Comparison of ENCODE assay signal across 17 mouse cellular contexts in the genomic region with DNA sequence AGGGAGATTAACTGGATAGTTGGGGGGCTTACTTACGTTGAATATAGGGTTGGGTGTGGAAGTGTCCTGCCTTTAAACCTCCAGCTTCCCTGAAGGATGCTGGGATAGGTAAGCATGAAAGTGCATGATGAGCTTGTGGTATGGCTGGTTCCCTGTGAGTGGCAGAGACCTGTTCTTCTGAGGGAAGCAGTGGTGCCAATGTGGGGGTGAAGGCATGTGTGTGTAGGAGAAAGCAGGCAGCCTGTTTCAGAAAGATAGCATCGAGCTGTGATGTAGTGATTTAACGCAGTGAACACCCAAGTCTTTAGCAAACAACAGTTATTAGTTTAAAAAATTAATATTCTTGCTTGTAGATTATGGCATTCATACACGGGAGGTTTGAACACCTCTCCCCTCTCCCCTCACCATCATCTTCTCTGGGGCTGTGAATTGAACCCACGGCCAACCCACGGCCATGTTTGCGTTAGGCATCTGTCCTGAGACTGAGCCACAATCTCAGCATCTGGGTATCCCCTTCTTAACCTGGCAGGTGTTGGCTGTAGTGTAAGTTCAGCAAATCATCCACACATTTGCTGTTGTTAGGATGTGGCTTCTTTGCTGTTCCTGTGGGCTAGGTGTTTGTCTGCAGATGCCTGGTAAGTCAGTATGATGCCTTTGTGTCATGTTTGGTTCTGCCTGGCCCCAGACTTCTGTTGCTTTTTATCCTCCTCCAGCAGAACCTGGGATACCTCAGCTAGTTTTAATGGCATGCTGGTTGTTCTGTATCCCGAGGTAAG. TPM values are rescaled to one million over a fixed set of nuclear protein-coding genes. Genes with fewer than 3 reads are reported as not detected.
DNase-seq lines count a peak whose midpoint lies in the region; ATAC-seq lines count a peak whose summit lies in the region.
"Had no signal": no experiment of that assay in that cellular context is flagged by ENCODE, and none has a peak within 500 bp of the region (broad histone marks: within the 10 kb centered on the region; RNA-seq: fewer than 3 reads in every experiment).

No protein-coding gene starts in this region.

- H3K4me1 ChIP-seq in neural tube, embryonic 15.5 days = peaks cover 37% of the 10 kb centered on the region

- H3K4me2 ChIP-seq in neural tube, embryonic 15.5 days = no peak overlapping the region
- H3K4me2 ChIP-seq: limb, embryonic 15.5 days; midbrain, embryonic 11.5 days had no signal

- H3K36me3 ChIP-seq in neural tube, embryonic 15.5 days = no peaks in the 10 kb centered on the region
- H3K36me3 ChIP-seq: G1E; hindbrain, embryonic 10.5 days; limb, embryonic 15.5 days had no signal

- peak; percentile 22 to 42 for DNase-seq in frontal cortex, postnatal 36 days (ENCODE audit: low spot score in 2 of 2)
- no peak for DNase-seq in frontal cortex, postnatal 14 days (ENCODE audit: low spot score in 2 of 2)
- DNase-seq in left cerebral cortex, adult 18-20 months (ENCODE audit: low spot score in 2 of 2) = peak; percentile 25 to 29
- no peak for DNase-seq in left cerebral cortex, adult 11 months (ENCODE audit: low spot score)
- DNase-seq in layer of hippocampus, adult 9-11 months = peak; percentile 58
- no peak for DNase-seq in thymus, postnatal 10 days (ENCODE audit: low spot score in 2 of 2)
- DNase-seq: adrenal gland, adult 2 months; embryo, embryonic 11 days; kidney, adult 2 months; lung, adult 18-20 months; lung, postnatal 36 days; right cerebral cortex, postnatal 4 days had no signal

- peak overlapping the region; percentile 24; the same call in 1 of the 2 replicates for H3K27ac ChIP-seq in neural tube, embryonic 15.5 days (replicated peaks)
- H3K27ac ChIP-seq: hindbrain, embryonic 10.5 days; limb, embryonic 15.5 days had no signal

- 81% methylated on average over 8 of the region's 8 CpGs for WGBS in neural tube, embryonic 15.5 days

- H3K9me3 ChIP-seq in neural tube, embryonic 15.5 days (replicated peaks) = no peaks in the 10 kb centered on the region
- H3K9me3 ChIP-seq: G1E; hindbrain, embryonic 10.5 days; limb, embryonic 15.5 days had no signal

- ATAC-seq in neural tube, embryonic 15.5 days (ENCODE audit: low FRiP score) = peak; percentile 27; the same call in 1 of the 2 replicates

- H3K9ac ChIP-seq in neural tube, embryonic 15.5 days (replicated peaks) = no peak overlapping the region
- H3K9ac ChIP-seq: limb, embryonic 15.5 days had no signal

- H3K27me3 ChIP-seq in neural tube, embryonic 15.5 days (replicated peaks) = no peaks in the 10 kb centered on the region
- H3K27me3 ChIP-seq: limb, embryonic 15.5 days had no signal

- no peak overlapping the region for H3K4me3 ChIP-seq in neural tube, embryonic 15.5 days (replicated peaks)
- H3K4me3 ChIP-seq: hindbrain, embryonic 10.5 days; limb, embryonic 15.5 days had no signal

RNA-seq across cellular contexts. Expression of a gene that starts 17.5 kb away (rescaled TPM):
- total RNA-seq in left cerebral cortex, adult 18-20 months (2021) = 1 to 10 TPM; 7.8 to 9.4 TPM
- 3.3 and 3.6 TPM in 2 replicates for polyA plus RNA-seq in neural tube, embryonic 15.5 days (2015; fragmentation: Nextera tagmentation; extraction: Ambion mirVana)

Comparison
In these comparisons a context has a peak if more than half of its experiments do, and no peak if none do; other contexts are left out.
1. DNase-seq: peak in frontal cortex, postnatal 36 days (2 of 2), left cerebral cortex, adult 18-20 months (2 of 2) and layer of hippocampus, adult 9-11 months (single experiment); none in frontal cortex, postnatal 14 days (0 of 2), left cerebral cortex, adult 11 months (single experiment) and thymus, postnatal 10 days (0 of 2).